Mouse (Mus musculus): ENCODE results near the gene Maml2. TPM values are rescaled to one million over a fixed set of nuclear protein-coding genes. Genes with fewer than 3 reads are reported as not detected.

Maml2 gene
- 7.0 and 7.6 TPM in 2 replicates for polyA plus RNA-seq (2012; rRNA removed)

GRCm38 (mm10) chr9:13297668-13298512 is at the start of gene Maml2:
Gene Maml2, plus strand, starts transcription at chr9:13297957.

GRCm38 (mm10) chr9:13446703-13447285 is 149.0 kb downstream of the Maml2 start, which contains the start of gene Gm17571:
Gene Gm17571, minus strand, starts transcription at chr9:13446753.

GRCm38 (mm10) chr9:13748404-13748797 is 450.6 kb downstream of the Maml2 start, which contains the start of gene Mtmr2:
Gene Mtmr2, plus strand, starts transcription at chr9:13748410.

Other genes with a start within 250 kb of the Maml2 start
- 7.1 and 7.3 TPM in 2 replicates for gene Jrkl, start 52.1 kb upstream of the Maml2 start, polyA plus RNA-seq (2012; rRNA removed)
- 29.5 and 31.3 TPM in 2 replicates for gene Ccdc82, start 51.0 kb upstream of the Maml2 start, polyA plus RNA-seq (2012; rRNA removed)
- gene Gm17571, start 148.8 kb downstream of the Maml2 start, polyA plus RNA-seq (2012; rRNA removed), result not detected in 2 replicates

Data from central nervous system, embryonic 18 days (tissue).